Mouse (Mus musculus) thymus, adult 2 months (tissue): ENCODE results near the gene Slc29a2.

Source experiments
- CTCF ChIP-seq: fragments of 200-500 bp; IDR thresholded peaks from 2 replicates; pipeline ENCODE4 v1.5.1; 2012; ENCODE audit warnings: mild to moderate bottlenecking, control low read depth, low read length, moderate library complexity, borderline replicate concordance; ENCODE audit not compliant: control insufficient read depth, poor library complexity, insufficient read depth; ENCODE audit errors: extremely low read depth
- POLR2A ChIP-seq: fragments of 200-500 bp; IDR thresholded peaks from 2 replicates; pipeline ENCODE4 v1.6.1; 2012; ENCODE audit warnings: mild to moderate bottlenecking, low read length, control low read depth, moderate library complexity; ENCODE audit not compliant: control insufficient read depth, poor library complexity, insufficient read depth; ENCODE audit errors: extremely low read depth

- TF ChIP-seq CTCF = 0 out of 2 replicates have a peak, but pooled peaks have one; percentile 38
- TF ChIP-seq POLR2A = peak; percentile 43; the same call in 1 of the 2 replicates
Measured at GRCm38 (mm10) chr19:5023621-5024479, at the start of gene Slc29a2.
